Mouse (Mus musculus) cortical plate, adult 2 months (tissue): ENCODE results near the gene Rps27rt. TPM values are rescaled to one million over a fixed set of nuclear protein-coding genes. Genes with fewer than 3 reads are reported as not detected.
A peak's percentile ranks its signal among the peaks of the same experiment; 100 is the strongest.
"Not testable (repeated sequence)": the region's sequence is repeated elsewhere in the genome, so short reads cannot be mapped to it uniquely, and the experiment has no call there.

ENCODE experiments used
- H3K27ac ChIP-seq: fragments of 200-500 bp; 2 replicates; pipeline ENCODE4 v1.5.1; 2012; ENCODE audit warnings: low read length, control low read depth, inconsistent platforms; ENCODE audit not compliant: insufficient read depth
- H3K4me1 ChIP-seq: fragments of 200-500 bp; 2 replicates; pipeline ENCODE4 v1.6.1; 2011; ENCODE audit warnings: low read length; ENCODE audit not compliant: control insufficient read depth, insufficient read depth
- H3K4me3 ChIP-seq: fragments of 200-500 bp; 2 replicates; pipeline ENCODE4 v1.5.1; 2011; ENCODE audit warnings: mild to moderate bottlenecking, low read length, control low read depth; ENCODE audit not compliant: insufficient read depth
- CTCF ChIP-seq: fragments of 200-500 bp; IDR thresholded peaks from 2 replicates; pipeline ENCODE4 v1.5.1; 2011; ENCODE audit warnings: mild to moderate bottlenecking, control low read depth, low read length; ENCODE audit not compliant: insufficient read depth; ENCODE audit errors: extremely low read depth
- POLR2A ChIP-seq: fragments of 200-500 bp; IDR thresholded peaks from 2 replicates; pipeline ENCODE4 v1.6.1; 2011; ENCODE audit warnings: mild to moderate bottlenecking, low read length, control low read depth; ENCODE audit not compliant: insufficient read depth; ENCODE audit errors: extremely low read depth
- polyA plus RNA-seq: library from polyadenylated mRNA; depleted of rRNA; stranded (reverse); fragments of >200 nt; gene quantifications from 2 replicates; pipeline ENCODE4 v1.2.3, GENCODE M21; 2012; rRNA removed

Gene Rps27rt
- polyA plus RNA-seq, result 88.6 and 94.0 TPM in 2 replicates

DNA sequence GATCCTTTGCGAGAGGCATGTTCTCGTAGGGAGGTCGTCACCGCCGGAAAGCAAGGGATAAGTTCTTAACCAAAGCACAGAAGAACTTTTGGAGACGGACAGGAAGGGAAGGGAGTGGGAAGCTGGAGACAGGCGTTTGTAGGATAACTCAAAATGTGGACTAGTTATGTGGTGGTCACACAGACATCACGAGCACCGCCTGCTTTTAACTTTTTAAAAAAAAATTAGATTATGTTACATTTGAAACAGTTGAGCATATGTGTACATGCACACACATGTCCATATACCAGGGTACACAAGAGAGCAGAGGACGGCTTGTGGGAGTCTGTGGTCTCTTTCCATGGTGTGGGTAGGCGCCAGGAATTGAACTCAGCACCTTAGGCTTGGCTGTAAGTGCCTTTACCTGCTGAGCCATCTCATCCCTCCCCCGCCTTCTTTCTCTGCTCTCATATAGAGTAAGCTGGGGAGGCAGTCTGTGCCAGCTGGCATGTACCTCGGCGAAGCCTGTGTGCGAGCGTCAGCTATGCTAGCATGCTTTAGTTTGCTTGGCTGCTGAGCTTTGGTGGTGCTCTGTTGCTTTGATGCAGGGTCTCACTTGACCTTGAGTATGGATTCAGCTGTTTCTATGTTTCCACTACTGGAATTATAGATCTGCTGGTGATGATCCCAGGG lies at the start of gene Rps27rt:
Gene Rps27rt, minus strand, starts transcription at position 51 of the 672 bp plus-strand sequence.
- Histone ChIP-seq H3K4me1 (peaks cover 3% of the 10 kb centered on the region), H3K4me3 (no peak within 1 kb of the TSS), H3K27ac (no peak within 1 kb of the TSS)
- TF ChIP-seq POLR2A, result no peak
- TF ChIP-seq CTCF, result no peak

- not testable (repeated sequence) for H3K4me1 ChIP-seq, H3K27ac ChIP-seq, H3K4me3 ChIP-seq
Measured at GRCm38 (mm10) chr9:115031046-115031445, 48.5 kb upstream of the Rps27rt start.

- TF ChIP-seq CTCF, result no peak
- no peak for TF ChIP-seq POLR2A
- Histone ChIP-seq H3K4me1 (no peaks in the 10 kb centered on the region), H3K4me3 (no peak overlapping the region), H3K27ac (no peak overlapping the region)
Measured at GRCm38 (mm10) chr9:115030581-115030980, 48.0 kb upstream of the Rps27rt start.

- H3K4me3 ChIP-seq, result no peak overlapping the region
- TF ChIP-seq POLR2A, result no peak
- no peak for TF ChIP-seq CTCF
- H3K4me1 ChIP-seq, result peaks cover 3% of the 10 kb centered on the region
- no peak overlapping the region for H3K27ac ChIP-seq
Measured at GRCm38 (mm10) chr9:115029307-115029706, 46.8 kb upstream of the Rps27rt start.

DNA sequence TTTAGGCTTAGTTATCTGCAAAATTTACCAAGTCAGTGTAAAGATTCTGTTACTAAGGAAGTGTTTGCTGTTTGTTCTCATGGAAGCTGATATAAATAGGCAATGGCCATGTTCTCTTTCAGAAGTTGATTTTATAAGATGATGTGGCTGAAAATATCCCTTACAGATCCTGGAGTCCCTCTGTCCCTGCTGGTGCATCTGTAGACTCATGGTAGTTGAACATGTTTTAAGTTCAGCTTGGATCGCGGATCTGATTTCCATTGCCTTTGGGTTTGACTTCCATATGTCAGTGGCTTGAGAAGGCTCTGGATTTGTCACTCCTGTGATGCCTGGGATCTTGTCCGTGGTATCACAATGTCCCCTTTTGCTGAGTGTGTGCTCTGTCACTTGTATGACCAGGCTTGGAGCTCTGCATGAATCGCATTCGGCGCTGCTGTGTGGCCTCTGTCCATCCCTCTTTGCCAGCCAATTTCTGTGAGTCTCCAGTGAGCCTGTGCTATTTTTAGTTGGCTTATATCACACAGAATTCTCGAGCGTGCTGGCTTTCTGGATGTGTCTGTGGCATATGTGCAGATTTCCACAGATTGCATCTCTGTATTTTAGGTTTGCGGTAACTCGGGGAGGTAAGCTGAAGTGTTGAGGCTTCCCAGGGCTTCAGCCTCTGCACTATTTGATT lies 41.3 kb upstream of the Rps27rt start:
- no peak for TF ChIP-seq POLR2A
- Histone ChIP-seq H3K4me3 (no peak overlapping the region), H3K4me1 (peaks cover 9% of the 10 kb centered on the region), H3K27ac (peak overlapping the region; percentile 84)

GRCm38 (mm10) chr9:115023137-115023536 lies 40.6 kb upstream of the Rps27rt start:
- Histone ChIP-seq H3K27ac (peak overlapping the region; percentile 72), H3K4me1 (peaks cover 11% of the 10 kb centered on the region), H3K4me3 (no peak overlapping the region)
- TF ChIP-seq POLR2A (no peak), CTCF (no peak)

DNA sequence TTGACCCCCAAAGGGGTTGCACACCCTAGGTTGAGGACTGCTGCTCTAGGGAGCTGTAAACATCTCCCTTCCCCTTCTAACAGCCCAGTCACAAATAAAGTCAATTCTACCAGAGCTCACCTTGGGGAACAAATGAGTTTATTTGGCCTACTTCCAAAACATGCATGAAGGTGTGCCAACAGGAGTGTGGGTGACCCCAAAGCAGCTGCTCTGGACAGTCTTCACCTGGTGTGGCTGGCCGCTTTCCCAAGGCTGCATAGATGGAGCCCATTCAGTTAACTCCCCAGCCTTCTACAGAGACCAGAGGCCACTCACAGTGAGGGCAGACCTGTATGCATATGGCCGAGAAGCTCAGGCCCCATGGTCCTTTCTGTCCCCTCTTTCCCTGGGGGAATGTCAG lies 38.9 kb upstream of the Rps27rt start:
- Histone ChIP-seq H3K27ac (no peak overlapping the region), H3K4me3 (no peak overlapping the region), H3K4me1 (peaks cover 11% of the 10 kb centered on the region)
- TF ChIP-seq CTCF, result no peak
- no peak for TF ChIP-seq POLR2A

- Histone ChIP-seq H3K4me1 (peaks cover 11% of the 10 kb centered on the region), H3K27ac (no peak overlapping the region), H3K4me3 (no peak overlapping the region)
- TF ChIP-seq POLR2A, result no peak
- TF ChIP-seq CTCF, result no peak
Measured at GRCm38 (mm10) chr9:115020141-115020540, 37.6 kb upstream of the Rps27rt start.

GRCm38 (mm10) chr9:115012367-115012766 lies 29.8 kb upstream of the Rps27rt start:
- Histone ChIP-seq H3K27ac (no peak overlapping the region), H3K4me3 (no peak overlapping the region), H3K4me1 (peaks cover 5% of the 10 kb centered on the region)
- no peak for TF ChIP-seq POLR2A
- TF ChIP-seq CTCF, result no peak

GRCm38 (mm10) chr9:115008194-115008593 lies 25.7 kb upstream of the Rps27rt start:
- TF ChIP-seq CTCF, result no peak
- no peak for TF ChIP-seq POLR2A
- H3K4me3 ChIP-seq, result no peak overlapping the region
- H3K4me1 ChIP-seq, result peaks cover 4% of the 10 kb centered on the region
- no peak overlapping the region for H3K27ac ChIP-seq

DNA sequence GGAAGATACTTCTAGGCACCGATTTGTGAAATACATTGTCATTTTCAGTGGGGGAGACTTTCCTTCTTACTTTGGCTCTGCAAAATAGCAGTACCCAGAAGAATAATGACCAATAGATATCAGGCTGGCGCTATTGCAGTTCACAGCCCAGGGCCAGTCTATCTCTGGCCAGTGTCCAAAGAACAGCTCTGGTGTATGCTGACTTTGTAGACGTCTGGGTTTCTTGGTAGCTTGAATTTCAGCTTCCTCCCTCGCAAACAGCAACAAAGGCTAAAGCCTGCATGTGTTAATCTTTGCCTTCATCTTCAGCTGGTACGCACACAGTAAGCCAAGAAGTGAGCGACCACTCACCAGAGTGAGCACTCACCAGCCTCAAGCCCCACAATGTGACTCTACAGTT lies 25.2 kb upstream of the Rps27rt start:
- TF ChIP-seq CTCF (no peak), POLR2A (no peak)
- Histone ChIP-seq H3K27ac (no peak overlapping the region), H3K4me1 (peaks cover 4% of the 10 kb centered on the region), H3K4me3 (no peak overlapping the region)
